Mouse (Mus musculus) E14TG2a.4 (cell line): ENCODE measurements around the gene Diaph3.
"Not testable (repeated sequence)": the region's sequence is repeated elsewhere in the genome, so short reads cannot be mapped to it uniquely, and the experiment has no call there.

Experiments
- H3K27me3 ChIP-seq: 2 replicates; pipeline ENCODE4 v1.6.1; 2014; ENCODE audit warnings: low read length, control low read depth; ENCODE audit not compliant: insufficient read depth
- H3K36me3 ChIP-seq: 2 replicates; pipeline ENCODE4 v1.6.1; 2014; ENCODE audit warnings: low read length, control low read depth; ENCODE audit not compliant: insufficient read depth
- H3K4me1 ChIP-seq: replicated peaks from 2 replicates; pipeline ENCODE4 v1.6.1; 2014; ENCODE audit warnings: low read depth, low read length, control low read depth
- H3K4me3 ChIP-seq: replicated peaks from 2 replicates; pipeline ENCODE4 v1.5.1; 2014; ENCODE audit warnings: mild to moderate bottlenecking, low read length
- H3K9me3 ChIP-seq: 2 replicates; pipeline ENCODE4 v1.6.1; 2014; ENCODE audit warnings: low read length, control low read depth
- CTCF ChIP-seq: conservative IDR thresholded peaks from 2 replicates; pipeline ENCODE4 v1.5.1; 2014; ENCODE audit warnings: low read length
- NANOG ChIP-seq: IDR thresholded peaks from 2 replicates; pipeline ENCODE4 v1.6.1; 2014; ENCODE audit warnings: borderline replicate concordance, low read length, mixed read lengths
- POU5F1 ChIP-seq: IDR thresholded peaks from 2 replicates; pipeline ENCODE4 v1.6.1; 2014; ENCODE audit warnings: low read length, borderline replicate concordance

Diaph3 gene

DNA sequence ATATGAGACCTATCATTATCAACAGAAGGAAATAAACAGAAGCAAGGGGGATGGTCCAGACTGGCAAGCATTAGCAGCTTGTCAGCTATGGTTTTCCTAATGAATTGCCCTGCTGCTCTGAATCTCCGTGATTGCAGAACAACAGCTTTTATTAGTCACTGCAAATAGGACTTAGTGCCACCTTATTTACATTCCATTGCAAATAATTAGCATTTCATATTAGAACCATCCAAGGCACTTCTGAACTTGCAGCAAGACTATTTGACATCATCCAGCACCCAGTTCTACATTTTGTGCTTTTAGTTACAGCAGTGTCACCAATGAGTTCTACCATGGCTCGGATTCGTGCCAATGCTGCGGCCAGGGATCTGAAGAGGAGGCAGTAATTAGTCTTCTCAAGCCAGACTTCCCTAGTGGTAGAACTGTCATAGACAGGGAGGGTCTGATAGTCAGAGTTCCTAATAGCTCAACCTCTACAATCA lies 411.4 kb downstream of the Diaph3 start:
- no peaks in the 10 kb centered on the region for H3K27me3 ChIP-seq
- TF ChIP-seq POU5F1 (no peak), CTCF (no peak), NANOG (no peak)
- H3K9me3 ChIP-seq: no peaks in the 10 kb centered on the region
- H3K36me3 ChIP-seq: no peaks in the 10 kb centered on the region
- no peak overlapping the region for H3K4me3 ChIP-seq
- no peaks in the 10 kb centered on the region for H3K4me1 ChIP-seq

DNA sequence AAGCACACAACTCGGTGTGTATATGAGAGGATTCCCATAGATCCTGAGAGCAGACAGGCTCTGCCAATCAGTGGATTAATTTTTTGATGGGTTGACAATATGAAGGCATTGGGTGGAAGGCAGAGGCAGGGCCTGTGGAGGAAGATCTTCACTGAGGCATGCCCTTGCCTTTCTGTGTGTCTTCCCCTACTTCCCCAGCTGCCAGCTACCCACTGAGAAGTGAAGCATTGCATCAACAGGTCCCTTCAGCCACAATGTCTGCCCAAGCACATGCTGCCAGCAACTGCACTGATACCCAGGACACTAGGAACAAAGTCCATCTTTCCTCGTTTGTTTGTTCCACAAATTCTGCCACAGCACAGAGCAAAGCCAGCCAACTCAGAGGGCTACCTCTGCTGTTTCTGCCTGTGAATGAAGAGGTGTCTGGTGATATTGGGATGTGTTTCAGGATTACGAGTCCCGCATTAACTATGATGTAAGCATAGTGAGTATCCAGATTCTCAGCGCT lies 413.4 kb downstream of the Diaph3 start:
- no peaks in the 10 kb centered on the region for H3K36me3 ChIP-seq
- no peaks in the 10 kb centered on the region for H3K9me3 ChIP-seq
- no peaks in the 10 kb centered on the region for H3K27me3 ChIP-seq
- H3K4me3 ChIP-seq: no peak overlapping the region
- H3K4me1 ChIP-seq: no peaks in the 10 kb centered on the region
- TF ChIP-seq CTCF: no peak
- TF ChIP-seq POU5F1: no peak

DNA sequence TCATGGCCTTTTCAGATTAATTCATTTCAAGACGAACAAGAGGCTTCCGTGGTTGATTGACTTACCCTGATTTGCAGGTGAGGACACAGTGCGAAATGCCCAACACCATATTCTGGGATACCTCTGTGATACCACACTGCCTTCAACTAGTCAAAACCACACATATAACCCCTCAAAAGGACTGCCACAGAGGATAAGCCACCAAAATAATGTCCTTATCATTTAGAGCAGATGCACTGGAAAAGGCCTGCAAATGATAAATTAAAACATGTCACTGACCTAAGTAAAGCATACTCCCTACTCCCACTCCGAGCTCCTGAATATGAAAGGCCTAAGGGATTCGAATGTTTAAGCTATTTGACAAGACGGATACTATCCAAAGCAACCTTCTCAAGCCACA lies 419.3 kb downstream of the Diaph3 start:
- TF ChIP-seq NANOG (no peak), POU5F1 (no peak), CTCF (no peak)

DNA sequence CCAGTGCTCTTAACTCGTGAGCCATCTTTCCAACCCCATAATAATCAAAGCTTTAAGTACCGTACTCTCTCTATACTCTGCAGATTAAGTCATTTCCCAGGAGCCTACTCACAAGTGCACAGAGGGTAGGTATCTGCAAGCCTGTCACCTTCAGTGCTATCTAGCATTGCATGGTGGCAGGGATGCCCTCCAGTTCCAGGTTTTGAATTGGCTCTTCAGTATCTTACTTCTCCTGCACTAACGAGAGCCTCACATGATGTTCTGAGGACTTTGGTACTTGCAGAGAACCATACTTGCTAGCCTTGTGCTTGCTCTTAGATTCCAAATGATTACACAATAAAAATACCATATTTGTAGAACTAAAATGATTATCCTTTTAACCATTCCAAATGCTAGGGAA lies 420.0 kb downstream of the Diaph3 start:
- no peak for TF ChIP-seq CTCF
- no peaks in the 10 kb centered on the region for H3K27me3 ChIP-seq
- H3K9me3 ChIP-seq: no peaks in the 10 kb centered on the region
- no peaks in the 10 kb centered on the region for H3K4me1 ChIP-seq
- H3K36me3 ChIP-seq: no peaks in the 10 kb centered on the region
- no peak overlapping the region for H3K4me3 ChIP-seq

More for the DNA sequence above, 419.3 kb downstream of the Diaph3 start:
- no peaks in the 10 kb centered on the region for H3K36me3 ChIP-seq
- H3K4me1 ChIP-seq: no peaks in the 10 kb centered on the region
- no peak overlapping the region for H3K4me3 ChIP-seq
- H3K9me3 ChIP-seq: no peaks in the 10 kb centered on the region
- no peaks in the 10 kb centered on the region for H3K27me3 ChIP-seq

DNA sequence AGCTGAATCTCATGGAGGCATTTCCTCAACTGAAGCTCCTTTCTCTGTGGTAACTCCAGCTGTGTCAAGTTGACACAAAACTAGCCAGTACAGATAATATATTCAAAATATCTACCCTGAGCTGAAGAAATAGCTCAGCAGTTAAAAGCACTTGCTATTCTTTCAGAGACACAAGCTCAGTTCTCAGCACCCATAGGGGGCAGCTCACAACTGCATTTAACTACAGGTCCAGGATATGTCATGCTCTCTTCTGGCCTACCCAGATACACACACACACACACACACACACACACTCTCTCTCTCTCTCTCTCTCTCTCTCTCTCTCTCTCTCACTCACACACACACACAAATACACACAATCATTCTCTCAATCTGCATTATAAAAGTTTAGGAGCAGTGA lies 420.6 kb downstream of the Diaph3 start:
- H3K27me3 ChIP-seq, H3K4me3 ChIP-seq, H3K9me3 ChIP-seq, H3K36me3 ChIP-seq, H3K4me1 ChIP-seq: not testable (repeated sequence)

DNA sequence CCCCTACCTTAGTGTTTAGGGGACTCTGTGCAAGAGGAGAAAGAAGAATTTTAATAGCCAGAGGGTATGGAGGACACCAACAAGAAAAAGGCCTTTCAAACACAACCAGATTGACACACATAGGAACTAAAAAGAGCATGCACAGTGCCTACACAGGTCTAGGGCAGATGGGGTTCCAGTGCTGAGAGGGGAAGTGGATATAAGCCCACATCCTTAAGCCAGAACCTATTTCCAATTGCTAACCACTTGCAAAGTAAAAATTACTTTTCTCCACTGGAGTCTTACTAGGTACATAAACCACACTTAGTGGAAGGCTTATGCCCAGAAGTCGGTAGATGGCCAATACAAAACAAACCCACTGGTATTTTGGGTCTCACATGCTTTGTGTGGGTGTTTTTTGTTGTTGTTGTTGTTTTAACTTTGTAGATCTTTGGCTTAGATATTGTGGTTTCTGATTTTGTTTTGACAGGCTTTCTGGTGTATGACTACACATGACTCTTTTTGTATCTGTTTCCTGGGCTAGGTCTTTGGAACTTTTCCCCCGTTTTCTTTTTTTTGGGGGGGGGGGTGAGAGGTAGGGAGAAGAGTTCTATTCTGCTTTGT lies 426.8 kb downstream of the Diaph3 start:
- Histone ChIP-seq H3K4me1 (no peaks in the 10 kb centered on the region), H3K4me3 (no peak overlapping the region), H3K27me3 (no peaks in the 10 kb centered on the region), H3K36me3 (no peaks in the 10 kb centered on the region), H3K9me3 (no peaks in the 10 kb centered on the region)
- TF ChIP-seq CTCF: no peak
- TF ChIP-seq POU5F1: no peak
- TF ChIP-seq NANOG: no peak

DNA sequence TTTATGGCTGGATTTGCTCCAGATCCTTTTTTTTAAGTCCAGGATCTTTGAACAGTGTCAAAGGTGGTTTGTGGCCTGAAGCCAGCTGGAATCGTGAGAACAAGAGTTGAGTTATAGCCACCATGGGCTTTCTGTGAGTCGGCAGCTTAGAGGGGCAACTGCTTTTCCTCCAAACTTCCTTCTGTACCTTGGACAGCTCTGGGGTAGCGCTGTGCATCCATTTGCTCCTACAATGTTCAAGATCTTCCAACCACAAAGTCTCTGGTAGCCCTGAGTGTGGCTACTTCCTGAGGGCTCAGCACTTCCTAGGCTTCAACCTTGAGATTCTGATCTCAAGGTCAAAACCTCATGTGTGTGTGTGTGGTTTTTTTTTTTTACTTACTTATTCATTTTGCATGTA lies 437.0 kb downstream of the Diaph3 start:
- H3K9me3 ChIP-seq: no peaks in the 10 kb centered on the region
- H3K4me1 ChIP-seq: no peaks in the 10 kb centered on the region
- TF ChIP-seq NANOG (no peak), CTCF (no peak), POU5F1 (no peak)
- no peaks in the 10 kb centered on the region for H3K27me3 ChIP-seq
- H3K4me3 ChIP-seq: no peak overlapping the region
- H3K36me3 ChIP-seq: no peaks in the 10 kb centered on the region

DNA sequence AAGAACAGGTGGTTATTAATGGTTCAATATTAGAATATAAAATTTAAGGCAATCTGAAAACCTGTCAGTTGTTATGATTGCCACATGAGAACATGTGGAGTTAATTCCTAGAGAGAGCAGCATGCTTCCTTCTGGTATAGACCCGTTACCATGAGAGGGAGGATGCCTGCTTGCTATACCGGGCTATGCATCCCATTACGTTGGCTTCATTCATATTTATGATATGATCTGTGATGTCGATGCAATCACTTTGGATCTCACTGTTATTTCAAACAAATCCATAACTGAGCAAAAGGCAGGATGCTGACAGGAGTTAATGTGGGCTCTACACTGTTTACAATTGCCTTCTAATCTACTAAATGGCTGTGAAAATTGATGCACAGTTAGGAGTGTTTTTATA lies 439.9 kb downstream of the Diaph3 start:
- Histone ChIP-seq H3K4me1 (no peaks in the 10 kb centered on the region), H3K27me3 (no peaks in the 10 kb centered on the region), H3K36me3 (no peaks in the 10 kb centered on the region), H3K9me3 (no peaks in the 10 kb centered on the region), H3K4me3 (no peak overlapping the region)
- no peak for TF ChIP-seq CTCF
- TF ChIP-seq NANOG: no peak
- no peak for TF ChIP-seq POU5F1

DNA sequence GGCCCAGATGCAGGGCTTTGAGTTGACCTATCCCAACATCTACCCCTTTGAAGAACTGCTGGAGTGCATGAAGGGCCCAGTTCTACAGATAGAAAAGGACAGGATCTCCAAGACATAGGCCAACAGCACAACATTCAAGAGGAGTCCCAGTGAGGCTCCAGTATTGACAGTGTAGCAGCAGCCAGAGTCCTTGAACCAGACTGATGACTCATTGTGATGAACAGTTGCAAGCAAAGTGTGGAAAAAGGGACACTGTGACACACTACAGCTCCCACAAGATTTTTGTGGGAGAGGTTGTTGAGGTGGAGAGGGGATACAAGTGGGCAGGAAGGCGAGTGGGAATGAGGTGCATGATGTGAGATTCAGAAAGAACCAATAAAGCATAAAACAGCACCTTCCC lies 443.1 kb downstream of the Diaph3 start:
- H3K4me3 ChIP-seq: no peak overlapping the region
- no peaks in the 10 kb centered on the region for H3K36me3 ChIP-seq
- no peaks in the 10 kb centered on the region for H3K4me1 ChIP-seq
- no peaks in the 10 kb centered on the region for H3K9me3 ChIP-seq
- no peaks in the 10 kb centered on the region for H3K27me3 ChIP-seq
- TF ChIP-seq POU5F1 (no peak), NANOG (no peak), CTCF (no peak)
